28 mouse cellular contexts compared by ENCODE assay signal in genomic region chr17:88606056-88606455, GRCm38 (mm10). TPM values are rescaled to one million over a fixed set of nuclear protein-coding genes. Genes with fewer than 3 reads are reported as not detected.
"Had no signal": no experiment of that assay in that cellular context is flagged by ENCODE, and none has a peak within 500 bp of the region (broad histone marks: within the 10 kb centered on the region; RNA-seq: fewer than 3 reads in every experiment).

No protein-coding gene starts in this region.

- H3K4me1 ChIP-seq: forebrain, embryonic 10.5 days; forebrain, embryonic 12.5 days; forebrain, embryonic 13.5 days; forebrain, embryonic 15.5 days; heart, embryonic 10.5 days had no signal

- H3K36me3 ChIP-seq: forebrain, embryonic 12.5 days; forebrain, embryonic 15.5 days had no signal

- H3K27me3 ChIP-seq: embryonic facial prominence, embryonic 12.5 days; embryonic facial prominence, embryonic 13.5 days; embryonic facial prominence, embryonic 15.5 days; forebrain, embryonic 12.5 days; forebrain, embryonic 13.5 days; forebrain, embryonic 15.5 days had no signal

- H3K9me3 ChIP-seq: embryonic facial prominence, embryonic 10.5 days; embryonic facial prominence, embryonic 12.5 days; embryonic facial prominence, embryonic 13.5 days; embryonic facial prominence, embryonic 15.5 days; forebrain, embryonic 10.5 days; forebrain, embryonic 12.5 days; forebrain, embryonic 13.5 days; forebrain, embryonic 15.5 days; heart, embryonic 10.5 days had no signal

- H3K4me2 ChIP-seq: embryonic facial prominence, embryonic 12.5 days; embryonic facial prominence, embryonic 13.5 days; embryonic facial prominence, embryonic 15.5 days; forebrain, embryonic 12.5 days; forebrain, embryonic 13.5 days; forebrain, embryonic 15.5 days had no signal

- H3K27ac ChIP-seq: embryonic facial prominence, embryonic 10.5 days; embryonic facial prominence, embryonic 12.5 days; embryonic facial prominence, embryonic 13.5 days; embryonic facial prominence, embryonic 15.5 days; forebrain, embryonic 10.5 days; forebrain, embryonic 12.5 days; forebrain, embryonic 13.5 days; forebrain, embryonic 15.5 days; gastrocnemius, adult 2 months; heart, adult 2 months; heart, embryonic 10.5 days had no signal

- H3K9ac ChIP-seq: embryonic facial prominence, embryonic 12.5 days; embryonic facial prominence, embryonic 13.5 days; embryonic facial prominence, embryonic 15.5 days; forebrain, embryonic 12.5 days; forebrain, embryonic 13.5 days; forebrain, embryonic 15.5 days; forebrain, postnatal 0 days had no signal

- ATAC-seq: forebrain, embryonic 13.5 days; forebrain, embryonic 14.5 days; forebrain, embryonic 15.5 days; forebrain, embryonic 16.5 days; forebrain, postnatal 0 days had no signal

- DNase-seq: cerebellum, adult 8-10 months; cerebellum, adult 9-10 months; cerebellum, adult 9-11 months; cerebellum, postnatal 25 days; embryo, embryonic 11 days; forebrain, postnatal 0 days; gastrocnemius, adult 2 months; gastrocnemius, postnatal 10 days; gastrocnemius, postnatal 14 days; gastrocnemius, postnatal 25 days; gastrocnemius, postnatal 36 days; heart, adult 11 months; heart, adult 18-20 months; heart, adult 2 months had no signal

- H3K4me3 ChIP-seq: embryonic facial prominence, embryonic 10.5 days; embryonic facial prominence, embryonic 12.5 days; embryonic facial prominence, embryonic 13.5 days; embryonic facial prominence, embryonic 15.5 days; erythroblast, embryonic 14.5 days; forebrain, embryonic 10.5 days; forebrain, embryonic 12.5 days; forebrain, embryonic 13.5 days; forebrain, embryonic 15.5 days; gastrocnemius, adult 2 months; heart, adult 2 months; heart, embryonic 10.5 days had no signal

RNA-seq across cellular contexts. Expression of gene Ston1, which starts 8.6 kb away (rescaled TPM):
- total RNA-seq: common myeloid progenitor, adult 5-6 weeks; granulocyte monocyte progenitor cell, adult 5-6 weeks had no signal
- polyA plus RNA-seq: erythroblast, embryonic 14.5 days had no signal
